Mouse (Mus musculus) urinary bladder, postnatal 36 days (tissue): ENCODE measurements around the gene Hhat.

Source experiments
- DNase-seq, 2 experiments: peaks; one replicate each; pipeline ENCODE4 v3.0.0; 2022; ENCODE audit warnings: low spot score in 2 of 2, mixed read lengths in 1 of 2

Hhat gene

GRCm38 (mm10) chr1:192744880-192745239 is 26.2 kb downstream of the Hhat start:
- DNase-seq, result no peak

GRCm38 (mm10) chr1:192742394-192743251 is 28.4 kb downstream of the Hhat start:
- DNase-seq, result no peak

GRCm38 (mm10) chr1:192741896-192742295 is 29.1 kb downstream of the Hhat start:
- DNase-seq, result no peak

GRCm38 (mm10) chr1:192736524-192736923 is 34.5 kb downstream of the Hhat start:
- DNase-seq, result no peak

- no peak for DNase-seq
These were observed 35.0 kb downstream of the Hhat start for GRCm38 (mm10) chr1:192736002-192736426.

GRCm38 (mm10) chr1:192730517-192730916 is 40.5 kb downstream of the Hhat start:
- DNase-seq, result no peak

- DNase-seq, result peak; percentile 24 to 55
These were observed 43.9 kb downstream of the Hhat start for GRCm38 (mm10) chr1:192726996-192727624.

- DNase-seq, result peak; percentile 22 to 51
These were observed 48.9 kb downstream of the Hhat start for GRCm38 (mm10) chr1:192722147-192722546.

GRCm38 (mm10) chr1:192720156-192720555 is 50.9 kb downstream of the Hhat start:
- no peak for DNase-seq

GRCm38 (mm10) chr1:192711779-192712348 is 59.2 kb downstream of the Hhat start:
- DNase-seq, result peak; percentile 16 to 26

GRCm38 (mm10) chr1:192700339-192701073 is 70.5 kb downstream of the Hhat start:
- no peak for DNase-seq

- no peak for DNase-seq
These were observed 71.9 kb downstream of the Hhat start for GRCm38 (mm10) chr1:192699101-192699500.

GRCm38 (mm10) chr1:192696371-192696863 is 74.6 kb downstream of the Hhat start:
- no peak for DNase-seq

GRCm38 (mm10) chr1:192693644-192694043 is 77.4 kb downstream of the Hhat start:
- no peak for DNase-seq

- no peak for DNase-seq
These were observed 78.0 kb downstream of the Hhat start for GRCm38 (mm10) chr1:192692982-192693381.

GRCm38 (mm10) chr1:192682219-192682951 is 88.6 kb downstream of the Hhat start:
- no peak for DNase-seq

- DNase-seq, result no peak
These were observed 93.8 kb downstream of the Hhat start for GRCm38 (mm10) chr1:192677236-192677635.

GRCm38 (mm10) chr1:192663608-192664007 is 107.4 kb downstream of the Hhat start:
- DNase-seq, result no peak

GRCm38 (mm10) chr1:192663092-192663491 is 107.9 kb downstream of the Hhat start:
- no peak for DNase-seq

GRCm38 (mm10) chr1:192661612-192662011 is 109.4 kb downstream of the Hhat start:
- DNase-seq, result no peak

- no peak for DNase-seq
These were observed 113.6 kb downstream of the Hhat start for GRCm38 (mm10) chr1:192657417-192657816.
